Mouse (Mus musculus) thymus, adult 2 months (tissue): ENCODE results near the gene Prodh2.

Experiments used
- CTCF ChIP-seq: fragments of 200-500 bp; IDR thresholded peaks from 2 replicates; pipeline ENCODE4 v1.5.1; 2012; ENCODE audit warnings: mild to moderate bottlenecking, control low read depth, low read length, moderate library complexity, borderline replicate concordance; ENCODE audit not compliant: control insufficient read depth, poor library complexity, insufficient read depth; ENCODE audit errors: extremely low read depth
- POLR2A ChIP-seq: fragments of 200-500 bp; IDR thresholded peaks from 2 replicates; pipeline ENCODE4 v1.6.1; 2012; ENCODE audit warnings: mild to moderate bottlenecking, low read length, control low read depth, moderate library complexity; ENCODE audit not compliant: control insufficient read depth, poor library complexity, insufficient read depth; ENCODE audit errors: extremely low read depth

DNA sequence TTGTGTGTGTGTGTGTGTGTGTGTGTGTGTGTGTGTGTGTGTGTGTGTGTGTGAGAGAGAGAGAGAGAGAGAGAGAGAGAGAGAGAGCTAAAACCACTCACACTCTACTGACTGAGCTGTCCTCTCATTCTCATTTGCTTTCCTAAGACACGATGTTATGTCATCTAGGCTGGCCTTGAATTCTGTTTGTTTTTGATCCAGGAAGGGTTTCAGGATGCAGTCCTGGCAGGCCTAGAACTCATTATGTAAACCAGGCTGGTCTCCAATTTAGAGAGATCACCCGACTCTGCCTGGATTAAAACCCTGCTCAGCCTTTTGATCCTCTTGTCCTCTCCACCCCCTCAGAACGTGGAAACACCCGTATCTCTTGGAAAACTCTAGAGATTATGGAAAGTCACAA, 29.4 kb upstream of the Prodh2 start:
- no peak for TF ChIP-seq POLR2A
- no peak for TF ChIP-seq CTCF
